Mouse (Mus musculus) brain, embryonic 14.5 days (tissue): ENCODE data around the gene Mvd. TPM values are rescaled to one million over a fixed set of nuclear protein-coding genes. Genes with fewer than 3 reads are reported as not detected.
A peak's percentile ranks its signal among the peaks of the same experiment; 100 is the strongest.

ENCODE experiments used
- DNase-seq: peaks from one replicate; pipeline ENCODE4 v3.0.0-alpha.2; 2011; ENCODE audit warnings: low read depth
- CTCF ChIP-seq: fragments of 200-500 bp; IDR thresholded peaks from 2 replicates; pipeline ENCODE4 v1.5.1; 2012; ENCODE audit warnings: inconsistent platforms, mild to moderate bottlenecking, moderate library complexity, borderline replicate concordance; ENCODE audit not compliant: insufficient read depth, insufficient read length; ENCODE audit errors: extremely low read depth
- POLR2A ChIP-seq: fragments of 200-500 bp; IDR thresholded peaks from 2 replicates; pipeline ENCODE4 v1.6.1; 2012; ENCODE audit warnings: mild to moderate bottlenecking, inconsistent platforms, borderline replicate concordance; ENCODE audit not compliant: poor library complexity, insufficient read depth, insufficient read length, severe bottlenecking; ENCODE audit errors: extremely low read depth
- polyA plus RNA-seq: library from polyadenylated mRNA; depleted of rRNA; stranded (reverse); fragments of >200 nt; gene quantifications from 2 replicates; pipeline ENCODE4 v1.2.3, GENCODE M21; 2012

Gene Mvd
- polyA plus RNA-seq, 1 experiment = 60.8 TPM

DNA sequence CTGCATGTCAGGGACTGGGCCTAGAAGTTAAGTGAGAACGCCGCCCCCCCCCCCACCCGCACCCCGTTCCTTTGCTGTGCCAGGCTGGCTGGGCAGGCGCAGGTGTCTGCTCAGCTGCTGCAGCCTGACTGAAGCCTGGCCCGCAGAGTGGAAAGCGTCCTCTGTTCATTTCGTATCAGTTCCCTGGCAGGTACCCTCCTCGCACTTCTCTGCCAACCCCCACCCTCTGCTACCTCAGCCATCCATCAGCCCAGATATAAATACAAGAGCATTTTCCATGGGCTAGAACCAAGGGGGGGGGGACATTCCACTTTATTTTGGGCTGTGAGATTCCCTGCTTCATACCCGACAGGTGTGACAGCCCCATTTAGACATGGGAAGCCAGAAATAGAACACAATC, 8.9 kb upstream of the Mvd start:
- TF ChIP-seq POLR2A (no peak), CTCF (no peak)
- DNase-seq = no peak

- no peak for DNase-seq
- TF ChIP-seq CTCF (no peak), POLR2A (no peak)
Observed at GRCm38 (mm10) chr8:122451161-122451703, 8.0 kb upstream of the Mvd start.

GRCm38 (mm10) chr8:122445203-122445602, 2.0 kb upstream of the Mvd start:
- no peak for DNase-seq
- no peak for TF ChIP-seq CTCF
- no peak for TF ChIP-seq POLR2A

DNA sequence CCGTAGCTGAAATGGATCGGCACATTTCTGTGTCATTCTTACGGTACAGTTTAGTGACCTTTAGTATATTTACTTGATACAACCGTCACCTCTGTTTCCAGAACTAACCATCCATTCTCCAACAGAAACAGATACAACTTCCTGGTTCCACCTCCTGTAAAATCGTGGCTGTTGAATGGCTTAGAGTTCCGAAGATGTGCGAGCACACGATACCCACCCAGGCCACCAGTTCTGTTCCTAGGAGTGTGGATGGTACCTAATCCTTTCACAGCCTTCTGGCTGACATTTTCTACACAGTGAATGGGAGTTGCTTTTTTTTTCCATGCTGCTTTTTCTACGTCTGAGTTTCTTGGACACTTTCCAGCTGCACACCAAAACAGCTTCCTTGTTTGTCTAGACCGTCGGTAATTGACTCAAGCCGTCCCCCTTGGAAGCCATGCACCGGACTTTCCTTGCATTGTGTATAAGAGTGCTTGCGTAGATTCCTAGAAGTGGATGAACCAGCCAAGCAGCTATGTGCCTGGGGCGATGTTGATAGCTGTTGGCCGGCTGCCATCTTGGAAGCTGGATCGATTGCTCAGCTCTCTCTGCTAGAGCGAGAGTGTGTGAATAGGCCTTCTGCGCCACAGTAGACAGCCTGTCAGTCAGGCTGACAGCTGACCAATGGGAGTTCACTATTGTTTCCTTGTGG, 981 bp upstream of the Mvd start:
- peak; percentile 19; the same call in 1 of the 2 replicates for TF ChIP-seq POLR2A
- no peak for TF ChIP-seq CTCF
- peak; percentile 97 for DNase-seq

GRCm38 (mm10) chr8:122442781-122443180, 441 bp downstream of the Mvd start:
- TF ChIP-seq POLR2A = no peak
- TF ChIP-seq CTCF = no peak
- peak; percentile 25 for DNase-seq

DNA sequence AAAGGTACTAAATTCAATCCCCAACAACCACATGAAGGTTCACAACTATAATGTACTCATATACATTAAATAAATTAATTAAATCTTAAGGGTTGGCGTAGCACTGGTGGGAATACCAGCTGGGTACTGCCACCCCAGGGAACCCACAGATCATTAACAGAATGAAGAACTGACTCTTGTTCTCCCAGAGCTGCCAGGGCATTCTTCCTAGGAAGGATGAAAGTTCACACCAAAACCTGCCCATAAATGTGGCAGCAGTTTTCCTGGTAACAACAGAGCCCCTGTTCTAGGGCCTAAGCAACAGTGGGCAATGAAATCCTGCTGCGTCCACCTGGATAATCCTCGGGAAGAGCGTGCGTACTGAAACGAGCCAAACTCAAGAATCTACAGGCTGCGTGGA, 866 bp downstream of the Mvd start:
- DNase-seq = no peak
- TF ChIP-seq CTCF (no peak), POLR2A (no peak)

GRCm38 (mm10) chr8:122441326-122441725, 1.9 kb downstream of the Mvd start:
- TF ChIP-seq POLR2A (no peak), CTCF (no peak)
- no peak for DNase-seq

DNA sequence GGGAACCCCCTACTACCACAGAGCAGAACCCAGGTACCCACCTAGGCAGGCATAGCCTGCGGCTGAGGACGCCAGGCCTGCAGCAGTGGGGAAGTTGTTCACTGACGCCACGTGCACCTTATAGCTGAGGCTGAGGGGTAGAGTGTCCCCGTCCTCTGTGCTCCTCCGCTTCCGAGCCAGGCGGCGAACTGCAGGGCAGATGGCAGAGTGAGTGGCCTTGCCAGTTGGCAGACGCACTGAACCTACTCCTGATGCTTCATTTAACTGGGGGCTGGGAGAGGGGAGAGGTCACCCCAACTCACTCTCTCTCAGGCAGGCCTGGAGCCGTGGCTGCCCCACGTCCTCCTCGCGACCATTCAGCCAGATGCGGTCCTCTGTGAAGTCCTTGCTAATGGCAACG, 3.9 kb downstream of the Mvd start:
- DNase-seq = no peak
- no peak for TF ChIP-seq CTCF
- no peak for TF ChIP-seq POLR2A

- TF ChIP-seq POLR2A = no peak
- no peak for TF ChIP-seq CTCF
Observed at GRCm38 (mm10) chr8:122437708-122438331, 5.4 kb downstream of the Mvd start.

GRCm38 (mm10) chr8:122436586-122437125, 6.6 kb downstream of the Mvd start:
- no peak for TF ChIP-seq POLR2A
- TF ChIP-seq CTCF = no peak
- no peak for DNase-seq

More at GRCm38 (mm10) chr8:122437708-122438331, 5.4 kb downstream of the Mvd start:
- DNase-seq = no peak

- DNase-seq = no peak
- TF ChIP-seq POLR2A = no peak
- no peak for TF ChIP-seq CTCF
Observed at GRCm38 (mm10) chr8:122436146-122436545, 7.1 kb downstream of the Mvd start.

DNA sequence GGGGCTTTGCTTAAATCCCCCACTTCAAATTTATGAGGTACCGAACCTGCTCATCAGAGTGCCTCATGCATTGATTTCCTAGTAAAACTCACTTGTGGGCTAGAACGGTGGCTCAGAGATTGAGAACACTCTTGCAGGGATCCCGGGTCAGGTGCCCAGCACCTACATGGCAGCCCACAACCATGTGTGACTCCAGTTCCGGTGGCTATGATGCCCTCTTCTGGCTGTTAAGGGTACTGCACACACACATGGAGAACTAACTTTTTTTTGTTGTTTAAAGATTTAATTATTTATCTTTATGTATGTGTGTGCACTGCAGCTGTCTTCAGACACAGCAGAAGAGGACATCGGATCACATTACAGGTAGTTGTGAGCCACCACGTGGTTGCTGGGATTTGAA, 7.8 kb downstream of the Mvd start:
- DNase-seq = no peak
- TF ChIP-seq POLR2A (no peak), CTCF (peak; percentile 37; the same call in 1 of the 2 replicates)

DNA sequence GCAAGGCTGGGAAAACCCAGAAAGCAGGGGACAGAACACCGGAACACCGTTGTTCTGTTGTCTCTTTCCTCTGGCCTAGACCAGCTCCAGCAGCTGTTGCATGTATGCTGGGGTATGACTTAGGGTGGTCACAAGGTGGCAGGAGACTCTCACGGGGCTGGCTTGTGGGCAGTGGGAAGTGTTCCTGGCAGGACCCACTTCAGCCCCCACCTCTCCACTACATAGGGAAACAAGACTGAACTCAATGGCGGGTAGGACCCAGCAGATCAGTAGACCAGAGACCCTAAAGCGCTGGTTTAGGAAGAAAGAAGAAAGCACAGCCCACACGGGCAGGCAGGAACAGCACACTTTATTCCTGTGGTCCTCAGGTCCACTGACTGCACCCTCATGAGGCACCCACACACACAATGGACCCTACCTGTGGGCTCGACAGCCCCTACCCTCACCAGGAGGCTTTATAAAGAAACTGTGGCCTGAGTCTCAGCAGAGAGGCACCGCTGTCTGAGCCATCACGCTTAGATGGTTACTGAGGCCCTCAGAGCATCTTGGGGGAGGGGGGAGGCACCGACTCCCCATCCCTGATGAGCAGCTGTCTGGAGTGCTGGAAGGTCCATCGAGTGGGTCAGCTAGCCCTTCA, 9.8 kb downstream of the Mvd start:
- no peak for TF ChIP-seq CTCF
- TF ChIP-seq POLR2A = no peak
- DNase-seq = peak; percentile 5
